Mouse (Mus musculus): ENCODE measurements around the gene Rapgef1.

DNA sequence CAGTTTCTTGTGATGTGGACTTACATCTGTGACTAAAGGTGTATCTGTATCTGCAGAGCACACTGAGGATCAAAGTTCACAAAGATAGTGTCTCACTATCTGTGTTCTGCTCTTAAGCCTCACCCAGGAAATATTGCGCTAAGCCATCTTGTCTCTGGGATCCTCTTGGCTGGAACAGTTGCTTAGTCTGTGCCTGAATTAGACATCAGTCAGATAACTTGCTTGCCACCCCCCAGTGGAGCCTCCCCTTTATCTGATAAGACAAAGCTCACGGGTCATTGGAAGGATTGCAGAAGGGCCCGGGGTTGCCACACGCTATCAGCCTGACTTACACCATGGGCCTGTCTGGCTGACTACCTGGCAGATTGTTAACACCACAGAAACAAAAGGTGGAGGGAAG is 153.8 kb downstream of the Rapgef1 start:
- no peak for TF ChIP-seq CTCF (IDR thresholded peaks at IDR 0.05; ENCODE audit: extremely low read depth, insufficient read depth, low read length)
- no peak for TF ChIP-seq POLR2A (IDR thresholded peaks at IDR 0.05; ENCODE audit: extremely low read depth, insufficient read depth, low read length)

Measured in cortical plate, adult 2 months (tissue).